Mouse (Mus musculus) midbrain, embryonic 14.5 days (tissue): ENCODE data around the gene Gm10160. TPM values are rescaled to one million over a fixed set of nuclear protein-coding genes. Genes with fewer than 3 reads are reported as not detected.
A peak's percentile ranks its signal among the peaks of the same experiment; 100 is the strongest.

Experiments
- ATAC-seq: fragments of 200-750 bp; cut with Nextera tagmentation; 2 replicates; pipeline ENCODE4 v1.8.0; 2017; ENCODE audit warnings: moderate number of reproducible peaks, moderate library complexity; ENCODE audit not compliant: low FRiP score, low TSS enrichment
- DNase-seq: peaks from one replicate; pipeline ENCODE4 v3.0.0-alpha.2; 2015
- H3K27ac ChIP-seq: fragments of 300-500 bp; sonication (generic); replicated peaks from 2 replicates; pipeline ENCODE4 v1.5.1; 2014; ENCODE audit warnings: mild to moderate bottlenecking, low read depth, low read length, moderate library complexity
- H3K27me3 ChIP-seq: fragments of 300-500 bp; sonication (generic); 2 replicates; pipeline ENCODE4 v1.6.1; 2014; ENCODE audit warnings: low read length, control low read depth, mixed read lengths; ENCODE audit not compliant: control insufficient read depth, insufficient read depth
- H3K36me3 ChIP-seq: fragments of 300-500 bp; sonication (generic); 2 replicates; pipeline ENCODE4 v1.6.1; 2014; ENCODE audit warnings: low read length, control low read depth; ENCODE audit not compliant: control insufficient read depth, insufficient read depth
- H3K4me1 ChIP-seq: fragments of 300-500 bp; sonication (generic); 2 replicates; pipeline ENCODE4 v1.6.1; 2014; ENCODE audit warnings: mild to moderate bottlenecking, antibody characterized with exemption, low read length, control low read depth; ENCODE audit not compliant: control insufficient read depth, insufficient read depth
- H3K4me2 ChIP-seq: fragments of 300-500 bp; sonication (generic); 2 replicates; pipeline ENCODE4 v1.6.1; 2014; ENCODE audit warnings: mild to moderate bottlenecking, low read length, moderate library complexity
- H3K4me3 ChIP-seq: fragments of 300-500 bp; sonication (generic); replicated peaks from 2 replicates; pipeline ENCODE4 v1.5.1; 2014; ENCODE audit warnings: low read depth, low read length
- H3K9ac ChIP-seq: fragments of 300-500 bp; sonication (generic); replicated peaks from 2 replicates; pipeline ENCODE4 v1.6.1; 2014; ENCODE audit warnings: mild to moderate bottlenecking, low read length, moderate library complexity
- H3K9me3 ChIP-seq: fragments of 300-500 bp; sonication (generic); 2 replicates; pipeline ENCODE4 v1.6.1; 2016; ENCODE audit warnings: low read length, control low read depth, mixed read lengths; ENCODE audit not compliant: control insufficient read depth
- WGBS: fragments of 180-500 bp; shearing (Covaris S2); extraction: QIAGEN DNeasy Blood & Tissue Kit; methylation state at CpG from one replicate; pipeline ENCODE4 v1.1.7; 2014; 5-methylcytosine and 5-hydroxymethylcytosine counted together
- polyA plus RNA-seq: library from polyadenylated mRNA; unstranded; fragments of >200 nt; fragmentation: Nextera tagmentation; extraction: Ambion mirVana; gene quantifications from 2 replicates; pipeline ENCODE4 v1.2.1, GENCODE M21; 2014

The Gm10160 gene
- polyA plus RNA-seq, 1 experiment from 2014 or later: not detected

- Histone ChIP-seq H3K36me3 (peaks cover 5% of the 10 kb centered on the region; the same call in 1 of the 2 replicates), H3K9me3 (no peaks in the 10 kb centered on the region), H3K9ac (no peak overlapping the region), H3K4me2 (no peak overlapping the region), H3K27me3 (no peaks in the 10 kb centered on the region), H3K27ac (no peak overlapping the region), H3K4me1 (no peaks in the 10 kb centered on the region), H3K4me3 (no peak overlapping the region)
- ATAC-seq (no peak), DNase-seq (peak; percentile 29)
- WGBS: 81% methylated on average over 6 of the region's 6 CpGs
Observed at GRCm38 (mm10) chr7:81874636-81875035, 19.0 kb upstream of the Gm10160 start.

GRCm38 (mm10) chr7:81873807-81874206 lies 18.2 kb upstream of the Gm10160 start:
- Histone ChIP-seq H3K9me3 (no peaks in the 10 kb centered on the region), H3K4me3 (no peak overlapping the region), H3K4me2 (no peak overlapping the region), H3K27me3 (no peaks in the 10 kb centered on the region), H3K27ac (no peak overlapping the region), H3K4me1 (no peaks in the 10 kb centered on the region), H3K36me3 (peaks cover 5% of the 10 kb centered on the region; the same call in 1 of the 2 replicates), H3K9ac (no peak overlapping the region)
- DNase-seq (no peak), ATAC-seq (no peak)
- WGBS: 86% methylated on average over 1 of the region's 1 CpGs

- no peak for DNase-seq
- WGBS: 88% methylated on average over 13 of the region's 13 CpGs
Observed at GRCm38 (mm10) chr7:81872493-81873013, 17.0 kb upstream of the Gm10160 start.

GRCm38 (mm10) chr7:81868158-81868557 lies 12.6 kb upstream of the Gm10160 start:
- no peak overlapping the region for H3K4me2 ChIP-seq
- peak; percentile 80 for ATAC-seq
- H3K27ac ChIP-seq: 0 out of 2 replicates have a peak overlapping the region, but pooled peaks have one; percentile 6
- no peaks in the 10 kb centered on the region for H3K36me3 ChIP-seq
- H3K9ac ChIP-seq: no peak overlapping the region
- no peaks in the 10 kb centered on the region for H3K9me3 ChIP-seq
- no peaks in the 10 kb centered on the region for H3K27me3 ChIP-seq
- 23% methylated on average over 6 of the region's 6 CpGs for WGBS
- H3K4me3 ChIP-seq: no peak overlapping the region
- no peaks in the 10 kb centered on the region for H3K4me1 ChIP-seq
- peak; percentile 86 for DNase-seq

More at GRCm38 (mm10) chr7:81872493-81873013, 17.0 kb upstream of the Gm10160 start:
- no peak overlapping the region for H3K9ac ChIP-seq
- ATAC-seq: no peak
- no peaks in the 10 kb centered on the region for H3K9me3 ChIP-seq
- H3K4me1 ChIP-seq: no peaks in the 10 kb centered on the region
- H3K4me2 ChIP-seq: no peak overlapping the region
- H3K27me3 ChIP-seq: no peaks in the 10 kb centered on the region
- H3K4me3 ChIP-seq: no peak overlapping the region
- no peak overlapping the region for H3K27ac ChIP-seq
- H3K36me3 ChIP-seq: no peaks in the 10 kb centered on the region

- H3K27ac ChIP-seq: no peak overlapping the region
- DNase-seq (no peak), ATAC-seq (no peak)
- H3K36me3 ChIP-seq: no peaks in the 10 kb centered on the region
- 93% methylated on average over 9 of the region's 9 CpGs for whole genome bisulfite sequencing
- no peaks in the 10 kb centered on the region for H3K4me1 ChIP-seq
- no peak overlapping the region for H3K9ac ChIP-seq
- no peak overlapping the region for H3K4me3 ChIP-seq
- H3K4me2 ChIP-seq: no peak overlapping the region
- H3K27me3 ChIP-seq: no peaks in the 10 kb centered on the region
- H3K9me3 ChIP-seq: no peaks in the 10 kb centered on the region
Observed at GRCm38 (mm10) chr7:81867231-81867930, 11.8 kb upstream of the Gm10160 start.

- H3K9me3 ChIP-seq: no peaks in the 10 kb centered on the region
- H3K4me1 ChIP-seq: no peaks in the 10 kb centered on the region
- no peak overlapping the region for H3K27ac ChIP-seq
- H3K9ac ChIP-seq: no peak overlapping the region
- 95% methylated on average over 6 of the region's 6 CpGs for WGBS
- no peak for ATAC-seq
- H3K4me3 ChIP-seq: no peak overlapping the region
- no peaks in the 10 kb centered on the region for H3K27me3 ChIP-seq
- H3K4me2 ChIP-seq: no peak overlapping the region
- no peaks in the 10 kb centered on the region for H3K36me3 ChIP-seq
- no peak for DNase-seq
Observed at GRCm38 (mm10) chr7:81865937-81866336, 10.3 kb upstream of the Gm10160 start.

DNA sequence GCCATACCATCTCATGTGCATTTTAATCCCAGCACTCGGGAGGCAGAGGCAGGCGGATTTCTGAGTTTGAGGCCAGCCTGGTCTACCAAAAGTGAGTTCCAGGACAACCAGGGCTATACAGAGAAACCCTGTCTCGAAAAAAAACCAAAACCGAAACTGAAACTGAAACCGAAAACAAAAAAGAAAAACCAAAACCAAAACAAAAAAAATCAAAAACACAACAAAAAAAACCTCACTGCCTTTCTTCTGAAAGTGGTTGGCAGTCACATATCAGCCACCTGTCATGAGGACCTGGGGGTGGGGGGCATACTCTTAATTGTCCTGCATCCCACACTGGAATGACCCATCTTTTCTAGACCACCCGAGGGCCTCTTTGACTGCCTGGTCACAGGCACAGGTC lies 9.0 kb upstream of the Gm10160 start:
- Histone ChIP-seq H3K9me3 (no peaks in the 10 kb centered on the region), H3K36me3 (no peaks in the 10 kb centered on the region), H3K27me3 (0 out of 2 replicates have a peak, but pooled peaks cover 7% of the 10 kb centered on the region), H3K9ac (no peak overlapping the region), H3K4me3 (no peak overlapping the region), H3K27ac (no peak overlapping the region), H3K4me2 (no peak overlapping the region), H3K4me1 (peaks cover 7% of the 10 kb centered on the region; the same call in 1 of the 2 replicates)
- WGBS: 91% methylated on average over 6 of the region's 6 CpGs
- ATAC-seq (no peak), DNase-seq (no peak)

DNA sequence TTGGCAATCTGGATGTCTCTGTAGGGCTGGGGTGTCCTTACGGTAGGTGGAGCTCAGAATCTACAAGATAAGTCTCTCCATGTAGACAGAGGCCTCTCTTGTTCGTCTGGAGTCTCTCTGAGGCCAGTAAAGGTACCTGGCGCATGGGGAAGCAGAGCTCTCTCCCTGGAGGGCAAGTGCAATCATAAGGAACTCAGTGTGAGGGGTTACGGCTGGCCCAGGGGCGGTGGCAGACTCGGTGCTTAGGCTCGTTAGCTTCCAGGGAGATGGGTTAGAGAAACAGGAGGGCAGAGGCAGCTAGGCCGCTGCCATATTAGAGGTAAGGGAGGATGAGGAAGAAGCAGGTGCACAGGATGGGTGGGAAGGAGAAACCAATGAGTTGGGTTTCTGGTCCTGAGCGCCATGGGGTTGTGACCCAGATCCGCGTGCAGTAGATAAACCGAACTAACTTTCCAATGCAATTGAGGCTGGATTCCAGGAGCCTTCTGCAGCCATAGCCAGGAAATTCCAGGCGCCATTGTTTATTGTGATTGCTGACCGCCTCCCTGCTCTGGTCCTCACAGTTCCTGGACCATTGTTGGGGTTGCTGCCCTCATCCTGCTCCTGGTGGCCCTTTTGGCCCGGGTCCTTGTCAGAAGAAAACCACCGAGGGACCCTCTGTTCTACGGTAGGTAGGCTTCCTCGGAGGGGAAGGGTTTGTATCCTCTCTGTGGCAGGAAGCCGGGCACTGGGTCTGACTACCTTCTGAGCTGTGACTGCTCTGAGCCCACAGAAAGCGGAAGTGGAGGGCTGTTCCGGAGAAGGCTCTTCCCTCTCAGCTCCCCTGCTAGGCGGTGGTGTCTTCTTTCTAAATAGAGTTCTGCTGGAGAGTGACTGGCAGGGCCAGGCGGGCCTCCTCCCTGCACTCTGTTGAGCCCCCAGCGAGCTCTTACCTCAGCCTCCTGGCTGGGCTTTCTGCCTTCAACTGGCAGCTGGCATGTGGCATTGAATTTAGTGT lies 7.3 kb upstream of the Gm10160 start:
- no peaks in the 10 kb centered on the region for H3K36me3 ChIP-seq
- H3K4me3 ChIP-seq: no peak overlapping the region
- peaks cover 17% of the 10 kb centered on the region; the same call in 1 of the 2 replicates for H3K4me1 ChIP-seq
- peaks cover 12% of the 10 kb centered on the region; the same call in 1 of the 2 replicates for H3K27me3 ChIP-seq
- no peak overlapping the region for H3K27ac ChIP-seq
- DNase-seq: no peak
- H3K9ac ChIP-seq: no peak overlapping the region
- 80% methylated on average over 24 of the region's 24 CpGs for WGBS
- H3K4me2 ChIP-seq: no peak overlapping the region
- no peak for ATAC-seq
- no peaks in the 10 kb centered on the region for H3K9me3 ChIP-seq
